Mouse (Mus musculus) large intestine, adult 2 months (tissue): ENCODE data around the gene Kirrel3. TPM values are rescaled to one million over a fixed set of nuclear protein-coding genes. Genes with fewer than 3 reads are reported as not detected.

ENCODE experiments used
- DNase-seq: peaks from one replicate; pipeline ENCODE4 v3.0.0-alpha.2; 2012; ENCODE audit warnings: low read depth, low spot score
- WGBS: fragments of 180-500 bp; shearing (Covaris S2); methylation state at CpG from one replicate; pipeline ENCODE4 v1.1.7; 2018; 5-methylcytosine and 5-hydroxymethylcytosine counted together
- polyA plus RNA-seq: library from polyadenylated mRNA; depleted of rRNA; stranded (reverse); fragments of >200 nt; gene quantifications from 2 replicates; pipeline ENCODE4 v1.2.3, GENCODE M21; 2012

The Kirrel3 gene
- polyA plus RNA-seq, 1 experiment: 0.21 TPM

DNA sequence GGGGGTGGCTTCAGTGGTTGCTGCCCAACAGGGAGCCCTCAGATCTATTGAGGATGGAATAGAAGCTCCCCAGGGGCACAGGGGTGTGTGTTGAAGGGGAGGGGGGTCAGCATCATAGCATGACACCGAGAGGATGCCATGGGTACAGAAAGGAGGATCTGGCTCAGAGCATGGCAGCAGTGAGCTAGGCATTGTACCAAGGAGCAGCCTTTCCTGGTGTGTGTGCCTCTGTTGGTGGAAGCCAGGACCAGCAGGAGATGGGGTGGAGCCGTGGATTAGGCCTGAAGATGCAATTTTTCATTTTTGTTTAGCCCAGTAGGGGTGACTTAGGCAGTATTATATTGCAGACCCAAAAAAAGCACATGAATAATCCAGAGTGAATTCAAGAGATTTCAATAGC is 7.9 kb downstream of the Kirrel3 start:
- 53% methylated on average over 2 of the region's 2 CpGs for WGBS
- DNase-seq: no peak

DNA sequence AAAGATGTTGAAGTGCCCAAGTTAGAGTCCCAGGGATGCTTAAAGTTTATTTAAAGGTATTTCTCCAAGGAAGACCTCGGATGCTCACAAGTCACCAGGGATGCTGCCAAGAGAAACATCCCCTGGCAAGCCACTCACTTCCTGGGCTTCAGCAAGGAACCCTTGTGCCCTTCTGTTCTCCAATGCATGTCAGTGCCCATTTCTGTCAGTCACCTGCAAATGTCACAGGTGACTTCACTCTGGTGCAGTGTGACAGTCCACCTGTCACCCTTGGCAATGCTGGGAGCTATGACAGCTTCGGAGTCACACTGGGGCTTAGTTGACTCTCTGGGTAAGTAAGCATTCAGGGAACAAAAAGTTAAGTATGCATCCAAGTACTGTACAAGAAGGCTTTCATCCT is 12.4 kb downstream of the Kirrel3 start:
- 67% methylated on average over 2 of the region's 2 CpGs for WGBS
- DNase-seq: no peak

GRCm38 (mm10) chr9:34498651-34499050 is 13.0 kb downstream of the Kirrel3 start:
- DNase-seq: no peak
- 3% methylated on average over 5 of the region's 5 CpGs for WGBS

GRCm38 (mm10) chr9:34507164-34507563 is 21.5 kb downstream of the Kirrel3 start:
- 93% methylated on average over 2 of the region's 2 CpGs for WGBS
- no peak for DNase-seq

DNA sequence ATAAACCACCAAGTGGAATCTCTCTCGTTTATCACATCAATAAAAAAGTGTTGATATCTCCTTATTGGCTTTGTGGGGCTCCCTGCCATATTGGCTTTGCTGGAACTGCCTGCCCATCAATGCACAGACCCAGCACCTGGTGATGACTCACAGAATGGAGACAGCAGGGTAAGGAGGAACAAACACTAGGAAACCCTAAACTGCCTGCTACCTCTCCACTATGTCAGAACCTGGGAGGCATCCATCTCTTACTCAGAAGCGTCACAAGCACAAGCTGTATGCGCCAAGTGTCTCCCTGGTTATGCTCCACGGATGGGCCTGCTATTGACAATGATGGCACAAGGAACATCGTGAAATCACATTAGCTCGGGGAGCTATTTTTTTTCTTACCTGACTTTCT is 33.2 kb downstream of the Kirrel3 start:
- 51% methylated on average over 6 of the region's 6 CpGs for WGBS
- no peak for DNase-seq

- WGBS: 12% methylated on average over 20 of the region's 20 CpGs
- DNase-seq: no peak
Observed at GRCm38 (mm10) chr9:34520234-34520950, 34.7 kb downstream of the Kirrel3 start.

DNA sequence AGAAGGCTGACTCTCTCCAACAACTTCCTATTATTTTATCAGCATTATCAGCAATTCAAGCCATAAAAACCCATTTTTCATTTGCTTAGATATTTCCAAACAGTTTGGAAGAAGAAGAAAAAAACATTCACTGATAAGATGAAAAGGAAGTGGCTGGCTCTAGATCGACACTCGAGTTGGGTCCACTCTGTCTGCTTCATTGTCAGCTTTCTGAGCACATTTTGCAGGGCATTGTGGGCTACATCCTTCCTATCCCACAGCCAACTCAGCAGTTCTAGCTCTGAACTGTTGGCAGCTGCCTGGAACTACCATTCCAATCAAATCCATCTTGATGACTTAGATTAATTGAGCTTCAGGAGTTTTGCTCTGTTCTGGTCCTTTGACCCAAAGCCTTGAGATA is 40.0 kb downstream of the Kirrel3 start:
- WGBS: 46% methylated on average over 2 of the region's 2 CpGs
- DNase-seq: no peak

DNA sequence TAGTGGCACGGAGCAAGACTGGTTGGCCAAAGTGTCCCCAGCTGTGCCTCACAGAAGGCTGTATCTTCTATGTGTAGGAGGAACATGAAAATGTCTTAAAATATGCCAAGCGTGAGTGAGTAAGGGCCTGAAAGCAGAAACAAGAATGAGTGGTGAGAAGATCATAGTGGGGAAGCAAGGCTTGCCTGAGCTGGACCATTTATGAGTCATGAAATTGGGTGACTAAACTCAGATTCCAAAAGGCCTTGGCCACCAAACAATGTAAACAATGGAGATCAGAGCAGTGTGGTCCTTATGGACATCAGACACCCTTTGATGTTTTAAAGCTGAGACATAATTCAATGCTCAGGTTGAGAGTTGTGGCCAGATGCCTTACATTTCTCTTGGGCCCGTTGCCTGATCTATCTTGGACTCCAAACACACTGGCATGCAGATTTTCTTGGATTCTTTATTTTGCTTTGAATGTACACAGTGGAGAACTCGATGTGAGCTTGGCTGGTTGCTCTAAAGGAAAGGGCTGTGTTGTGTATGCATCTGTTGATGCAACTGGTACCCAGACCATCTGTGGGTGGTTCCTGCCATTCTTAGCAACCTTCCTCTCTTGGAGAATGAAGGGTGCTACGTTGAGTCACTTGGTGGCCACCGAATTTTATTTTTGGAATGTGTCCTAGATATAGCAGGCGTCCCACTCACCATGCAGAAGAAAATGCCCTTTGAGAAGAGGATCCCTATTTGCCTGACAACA is 53.1 kb downstream of the Kirrel3 start:
- 68% methylated on average over 7 of the region's 7 CpGs for WGBS
- DNase-seq: no peak

- WGBS: 74% methylated on average over 2 of the region's 2 CpGs
Observed at GRCm38 (mm10) chr9:34541908-34542307, 56.2 kb downstream of the Kirrel3 start.

GRCm38 (mm10) chr9:34555699-34556098 is 70.0 kb downstream of the Kirrel3 start:
- 50% methylated on average over 2 of the region's 2 CpGs for WGBS
- DNase-seq: no peak

More at GRCm38 (mm10) chr9:34541908-34542307, 56.2 kb downstream of the Kirrel3 start:
- DNase-seq: no peak

DNA sequence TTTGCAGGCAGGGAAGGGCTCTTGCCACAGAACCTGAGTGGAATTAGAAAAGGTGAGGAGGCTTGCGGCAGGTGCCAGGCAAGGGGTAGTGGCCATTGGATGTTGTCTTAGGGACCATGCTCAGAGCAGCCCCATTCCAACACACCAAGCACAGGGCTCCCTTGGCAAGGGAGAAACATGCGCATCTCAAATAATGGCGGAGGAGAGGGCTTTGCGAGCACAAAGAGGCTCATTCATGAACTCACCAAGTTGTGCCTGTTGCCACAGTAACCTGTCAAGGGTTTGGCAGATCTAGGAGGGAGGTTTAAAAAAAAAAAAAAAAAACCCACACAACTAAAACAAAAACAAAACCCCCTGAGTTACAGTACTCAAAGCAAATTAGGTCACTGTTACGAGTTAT is 72.2 kb downstream of the Kirrel3 start:
- WGBS: 62% methylated on average over 5 of the region's 5 CpGs
- DNase-seq: no peak

- WGBS: 63% methylated on average over 8 of the region's 8 CpGs
- no peak for DNase-seq
Observed at GRCm38 (mm10) chr9:34558291-34558899, 72.7 kb downstream of the Kirrel3 start.

- whole genome bisulfite sequencing: 83% methylated on average over 9 of the region's 9 CpGs
- DNase-seq: no peak
Observed at GRCm38 (mm10) chr9:34559102-34559501, 73.4 kb downstream of the Kirrel3 start.

DNA sequence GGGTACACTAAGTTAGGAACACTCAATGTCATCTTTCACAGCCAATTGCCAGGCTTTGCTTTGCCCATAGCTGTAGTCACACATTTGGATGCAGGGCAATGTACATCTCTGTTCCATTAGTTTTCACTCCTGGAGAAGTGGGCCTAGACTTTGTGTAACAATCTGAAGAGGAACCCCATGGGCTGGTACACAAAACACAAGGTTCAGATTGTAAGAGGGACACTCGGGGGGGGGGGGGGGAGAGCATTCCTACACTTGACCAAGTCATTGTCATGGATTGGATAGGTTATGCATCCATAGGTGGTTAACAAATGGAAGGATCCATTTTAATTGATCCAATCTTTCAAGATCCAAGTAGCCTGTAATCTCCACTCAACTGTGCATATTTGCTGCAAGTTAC is 75.6 kb downstream of the Kirrel3 start:
- no peak for DNase-seq
- WGBS: 20% methylated on average over 1 of the region's 1 CpGs

DNA sequence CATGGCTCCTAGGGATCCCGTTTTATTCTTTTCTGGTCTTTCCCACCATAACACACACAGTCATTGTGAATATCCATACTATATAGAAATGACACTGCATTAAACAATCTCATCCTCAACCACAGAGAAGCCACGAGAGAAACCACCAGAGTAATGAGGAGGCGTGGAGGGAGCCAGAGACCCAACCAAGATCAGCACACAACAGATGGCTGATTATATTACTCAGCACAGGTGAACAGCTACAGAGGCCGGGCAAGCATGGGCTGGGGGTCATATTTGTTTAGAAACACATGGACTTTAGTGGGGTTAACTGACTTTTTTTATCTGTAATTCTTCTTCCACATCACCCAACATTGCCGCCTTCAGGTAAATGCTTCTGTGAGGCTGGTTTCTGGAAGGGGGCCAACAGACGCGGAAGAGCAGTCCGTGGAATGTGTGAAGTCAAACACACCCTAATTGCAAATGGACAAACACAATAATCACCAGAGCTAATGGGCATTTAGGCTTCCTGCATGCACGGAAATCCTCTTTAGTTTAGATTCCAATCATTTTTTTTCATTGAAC is 76.8 kb downstream of the Kirrel3 start:
- WGBS: 41% methylated on average over 9 of the region's 9 CpGs
- no peak for DNase-seq

GRCm38 (mm10) chr9:34573906-34574305 is 88.2 kb downstream of the Kirrel3 start:
- DNase-seq: no peak
- WGBS: 78% methylated on average over 4 of the region's 4 CpGs

DNA sequence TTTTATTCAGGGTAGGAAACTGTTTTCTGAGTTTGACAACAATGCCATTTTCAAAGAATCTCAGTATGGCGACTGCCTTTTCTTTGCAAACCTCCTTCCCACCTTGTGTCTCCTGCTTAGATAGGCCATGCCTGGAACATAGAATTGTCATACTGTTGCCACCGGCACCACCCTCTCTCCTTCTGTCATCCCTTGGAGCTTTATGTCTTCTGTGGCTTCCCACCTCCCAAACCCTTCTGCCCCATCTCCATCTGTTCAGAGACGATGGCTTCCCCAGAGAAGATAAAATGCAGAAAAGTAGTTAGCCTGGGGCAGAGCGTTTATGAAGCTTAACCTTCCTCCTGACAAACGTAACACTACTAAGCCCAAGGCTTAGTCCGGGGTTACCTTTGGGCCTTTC is 88.9 kb downstream of the Kirrel3 start:
- WGBS: 92% methylated on average over 6 of the region's 6 CpGs
- no peak for DNase-seq

- 86% methylated on average over 6 of the region's 6 CpGs for WGBS
- no peak for DNase-seq
Observed at GRCm38 (mm10) chr9:34579174-34579573, 93.5 kb downstream of the Kirrel3 start.

DNA sequence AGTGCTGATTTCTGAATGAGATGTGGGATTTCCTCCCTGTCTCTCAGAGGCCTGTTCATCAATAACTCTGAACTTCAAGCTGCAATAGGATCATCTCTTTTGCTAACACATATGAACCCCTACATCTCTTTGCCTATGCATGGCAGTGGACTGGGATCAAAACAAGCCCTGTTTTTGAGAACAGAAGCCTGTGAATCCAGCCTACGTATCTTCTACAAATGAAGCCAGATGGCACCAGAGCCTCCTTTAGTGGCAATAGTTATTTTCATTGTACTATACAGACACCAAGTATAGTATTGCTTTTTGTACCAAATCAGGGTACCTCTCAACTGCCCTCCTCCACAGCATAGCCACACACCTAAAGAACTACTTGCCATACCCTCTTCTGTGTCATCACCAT is 94.4 kb downstream of the Kirrel3 start:
- DNase-seq: no peak
- 91% methylated on average over 1 of the region's 1 CpGs for WGBS

GRCm38 (mm10) chr9:34582496-34582895 is 96.8 kb downstream of the Kirrel3 start:
- no peak for DNase-seq
- 74% methylated on average over 1 of the region's 1 CpGs for WGBS
